Mouse (Mus musculus) bone marrow macrophage, adult 2 months (primary cell): ENCODE measurements around the gene Msi2.

ENCODE experiments used
- CTCF ChIP-seq: IDR thresholded peaks from 2 replicates; pipeline ENCODE4 v1.5.1; 2012; ENCODE audit warnings: low read depth, mild to moderate bottlenecking, low read length, moderate library complexity
- POLR2A ChIP-seq: IDR thresholded peaks from 2 replicates; pipeline ENCODE4 v1.6.1; 2012; ENCODE audit warnings: mild to moderate bottlenecking, low read depth, low read length, borderline replicate concordance

GRCm38 (mm10) chr11:88399028-88399427 lies 319.3 kb downstream of the Msi2 start:
- no peak for TF ChIP-seq CTCF
- no peak for TF ChIP-seq POLR2A
